Mouse (Mus musculus): ENCODE results near the gene Ubap2. TPM values are rescaled to one million over a fixed set of nuclear protein-coding genes. Genes with fewer than 3 reads are reported as not detected.

Ubap2 gene
- 54.3 and 55.7 TPM in 2 replicates for polyA plus RNA-seq (2015; fragmentation: Nextera tagmentation; extraction: Ambion mirVana)

GRCm38 (mm10) chr4:41274980-41275850 is at the start of gene Ubap2:
Gene Ubap2 (minus strand): TSS chr4:41275144.
- under 1% methylated on average over 60 of the region's 60 CpGs for WGBS
- Histone ChIP-seq H3K9me3 (no peaks in the 10 kb centered on the region), H3K27me3 (replicated peaks) (no peaks in the 10 kb centered on the region)

GRCm38 (mm10) chr4:41320971-41321370 is 46.0 kb upstream of the Ubap2 start:
- H3K27ac ChIP-seq, result no peak overlapping the region
- H3K4me1 ChIP-seq, result no peaks in the 10 kb centered on the region
- peak; percentile 76 for ATAC-seq (ENCODE audit: insufficient read depth, low FRiP score, low read depth)
- H3K4me3 ChIP-seq (replicated peaks), result no peak overlapping the region
- H3K9ac ChIP-seq, result no peak overlapping the region
- H3K36me3 ChIP-seq, result no peaks in the 10 kb centered on the region
- H3K9me3 ChIP-seq, result no peaks in the 10 kb centered on the region
- H3K27me3 ChIP-seq (replicated peaks), result no peaks in the 10 kb centered on the region
- WGBS, result 48% methylated on average over 4 of the region's 4 CpGs
- H3K4me2 ChIP-seq, result no peak overlapping the region

More at GRCm38 (mm10) chr4:41274980-41275850, at the start of gene Ubap2:
- H3K4me2 ChIP-seq, result peak within 1 kb of the TSS; percentile 69
- H3K36me3 ChIP-seq, result peaks cover 8% of the 10 kb centered on the region; the same call in 1 of the 2 replicates
- peak within 1 kb of the TSS; percentile 94 for H3K27ac ChIP-seq
- peak within 1 kb of the TSS; percentile 89 for H3K4me3 ChIP-seq (replicated peaks)
- H3K4me1 ChIP-seq, result peaks cover 22% of the 10 kb centered on the region
- peak; percentile 97 for ATAC-seq (ENCODE audit: insufficient read depth, low FRiP score, low read depth)
- H3K9ac ChIP-seq, result peak within 1 kb of the TSS; percentile 88

GRCm38 (mm10) chr4:41318267-41318666 is 43.3 kb upstream of the Ubap2 start:
- WGBS, result 80% methylated on average over 5 of the region's 5 CpGs
- Histone ChIP-seq H3K4me1 (peaks cover 6% of the 10 kb centered on the region; the same call in 1 of the 2 replicates), H3K36me3 (no peaks in the 10 kb centered on the region), H3K9me3 (no peaks in the 10 kb centered on the region), H3K9ac (no peak overlapping the region), H3K4me3 (replicated peaks) (no peak overlapping the region), H3K4me2 (no peak overlapping the region), H3K27me3 (replicated peaks) (no peaks in the 10 kb centered on the region), H3K27ac (no peak overlapping the region)
- no peak for ATAC-seq (ENCODE audit: insufficient read depth, low FRiP score, low read depth)

- H3K9me3 ChIP-seq, result no peaks in the 10 kb centered on the region
- WGBS, result 18% methylated on average over 8 of the region's 8 CpGs
- peak overlapping the region; percentile 98 for H3K27ac ChIP-seq
- H3K4me1 ChIP-seq, result peaks cover 16% of the 10 kb centered on the region
- ATAC-seq (ENCODE audit: insufficient read depth, low FRiP score, low read depth), result no peak
- H3K4me2 ChIP-seq, result peak overlapping the region; percentile 77
- peaks cover 3% of the 10 kb centered on the region; the same call in 1 of the 2 replicates for H3K36me3 ChIP-seq
- no peaks in the 10 kb centered on the region for H3K27me3 ChIP-seq (replicated peaks)
- peak overlapping the region; percentile 94 for H3K4me3 ChIP-seq (replicated peaks)
- no peak overlapping the region for H3K9ac ChIP-seq
These were observed 40.2 kb upstream of the Ubap2 start for GRCm38 (mm10) chr4:41315173-41315572.

GRCm38 (mm10) chr4:41314141-41315129 is 39.5 kb upstream of the Ubap2 start, which contains the start of gene Dcaf12:
Gene Dcaf12 (minus strand): TSS chr4:41314889.
- Histone ChIP-seq H3K27me3 (replicated peaks) (no peaks in the 10 kb centered on the region), H3K4me1 (peaks cover 16% of the 10 kb centered on the region), H3K4me3 (replicated peaks) (peak within 1 kb of the TSS; percentile 94), H3K9ac (peak within 1 kb of the TSS; percentile 98), H3K9me3 (no peaks in the 10 kb centered on the region), H3K36me3 (peaks cover 3% of the 10 kb centered on the region; the same call in 1 of the 2 replicates), H3K27ac (peak within 1 kb of the TSS; percentile 98), H3K4me2 (peak within 1 kb of the TSS; percentile 77)
- under 1% methylated on average over 70 of the region's 70 CpGs for WGBS
- ATAC-seq (ENCODE audit: insufficient read depth, low FRiP score, low read depth), result peak; percentile 96

GRCm38 (mm10) chr4:41313722-41314121 is 38.8 kb upstream of the Ubap2 start:
- Histone ChIP-seq H3K27me3 (replicated peaks) (no peaks in the 10 kb centered on the region), H3K9me3 (no peaks in the 10 kb centered on the region), H3K27ac (peak overlapping the region; percentile 98), H3K4me1 (peaks cover 16% of the 10 kb centered on the region), H3K9ac (peak overlapping the region; percentile 98), H3K4me3 (replicated peaks) (peak overlapping the region; percentile 94), H3K4me2 (peak overlapping the region; percentile 77), H3K36me3 (peaks cover 8% of the 10 kb centered on the region; the same call in 1 of the 2 replicates)
- ATAC-seq (ENCODE audit: insufficient read depth, low FRiP score, low read depth), result no peak
- 7% methylated on average over 14 of the region's 14 CpGs for WGBS

GRCm38 (mm10) chr4:41310567-41311563 is 35.9 kb upstream of the Ubap2 start:
- no peak overlapping the region for H3K4me2 ChIP-seq
- H3K9ac ChIP-seq, result no peak overlapping the region
- 87% methylated on average over 9 of the region's 9 CpGs for WGBS
- ATAC-seq (ENCODE audit: insufficient read depth, low FRiP score, low read depth), result no peak
- H3K36me3 ChIP-seq, result peaks cover 10% of the 10 kb centered on the region; the same call in 1 of the 2 replicates
- H3K27me3 ChIP-seq (replicated peaks), result no peaks in the 10 kb centered on the region
- no peak overlapping the region for H3K4me3 ChIP-seq (replicated peaks)
- H3K27ac ChIP-seq, result no peak overlapping the region
- H3K9me3 ChIP-seq, result no peaks in the 10 kb centered on the region
- H3K4me1 ChIP-seq, result peaks cover 16% of the 10 kb centered on the region

- H3K27ac ChIP-seq, result no peak overlapping the region
- WGBS, result 85% methylated on average over 6 of the region's 6 CpGs
- H3K9ac ChIP-seq, result no peak overlapping the region
- 0 out of 2 replicates have a peak, but pooled peaks cover 4% of the 10 kb centered on the region for H3K4me1 ChIP-seq
- H3K27me3 ChIP-seq (replicated peaks), result no peaks in the 10 kb centered on the region
- H3K36me3 ChIP-seq, result peaks cover 12% of the 10 kb centered on the region; the same call in 1 of the 2 replicates
- H3K4me3 ChIP-seq (replicated peaks), result no peak overlapping the region
- no peak for ATAC-seq (ENCODE audit: insufficient read depth, low FRiP score, low read depth)
- H3K9me3 ChIP-seq, result no peaks in the 10 kb centered on the region
- no peak overlapping the region for H3K4me2 ChIP-seq
These were observed 32.5 kb upstream of the Ubap2 start for GRCm38 (mm10) chr4:41307406-41307805.

GRCm38 (mm10) chr4:41304302-41304701 is 29.4 kb upstream of the Ubap2 start:
- H3K4me1 ChIP-seq, result no peaks in the 10 kb centered on the region
- H3K4me2 ChIP-seq, result no peak overlapping the region
- 53% methylated on average over 3 of the region's 3 CpGs for WGBS
- no peak overlapping the region for H3K9ac ChIP-seq
- no peak overlapping the region for H3K27ac ChIP-seq
- no peak overlapping the region for H3K4me3 ChIP-seq (replicated peaks)
- no peaks in the 10 kb centered on the region for H3K9me3 ChIP-seq
- ATAC-seq (ENCODE audit: insufficient read depth, low FRiP score, low read depth), result no peak
- H3K27me3 ChIP-seq (replicated peaks), result no peaks in the 10 kb centered on the region
- peaks cover 42% of the 10 kb centered on the region for H3K36me3 ChIP-seq

- H3K4me3 ChIP-seq (replicated peaks), result no peak overlapping the region
- ATAC-seq (ENCODE audit: insufficient read depth, low FRiP score, low read depth), result no peak
- no peaks in the 10 kb centered on the region for H3K27me3 ChIP-seq (replicated peaks)
- WGBS, result 91% methylated on average over 7 of the region's 7 CpGs
- no peak overlapping the region for H3K9ac ChIP-seq
- H3K27ac ChIP-seq, result no peak overlapping the region
- H3K36me3 ChIP-seq, result peaks cover 42% of the 10 kb centered on the region
- no peaks in the 10 kb centered on the region for H3K4me1 ChIP-seq
- H3K9me3 ChIP-seq, result no peaks in the 10 kb centered on the region
- no peak overlapping the region for H3K4me2 ChIP-seq
These were observed 28.7 kb upstream of the Ubap2 start for GRCm38 (mm10) chr4:41303671-41304070.

Measured in stomach, embryonic 15.5 days (tissue).